Comparison of ENCODE assay signal across 8 mouse cellular contexts in genomic region chr16:55894893-55895650, GRCm38 (mm10). TPM values are rescaled to one million over a fixed set of nuclear protein-coding genes. Genes with fewer than 3 reads are reported as not detected.
A peak's percentile ranks its signal among the peaks of the same experiment; 100 is the strongest.
DNase-seq lines count a peak whose midpoint lies in the region; ATAC-seq and TF ChIP-seq lines count a peak whose summit lies in the region.

TSS of gene Nxpe3 (minus strand) at chr16:55895285.

- H3K27ac ChIP-seq in bone marrow, adult 2 months (ENCODE audit: control insufficient read depth, insufficient read depth, low read depth, low read length, poor library complexity): peak within 1 kb of the TSS; percentile 89
- H3K27ac ChIP-seq in embryonic facial prominence, embryonic 15.5 days (replicated peaks): peak within 1 kb of the TSS; percentile 76
- H3K27ac ChIP-seq in heart, embryonic 10.5 days: peak within 1 kb of the TSS; percentile 89
- peak within 1 kb of the TSS; percentile 89 for H3K27ac ChIP-seq in kidney, embryonic 15.5 days

- peaks cover 5% of the 10 kb centered on the region for H3K4me1 ChIP-seq in bone marrow, adult 2 months (ENCODE audit: control insufficient read depth, insufficient read depth, low read length)
- H3K4me1 ChIP-seq in embryonic facial prominence, embryonic 15.5 days: peaks cover 5% of the 10 kb centered on the region; the same call in 1 of the 2 replicates
- peaks cover 31% of the 10 kb centered on the region for H3K4me1 ChIP-seq in heart, embryonic 10.5 days
- peaks cover 22% of the 10 kb centered on the region for H3K4me1 ChIP-seq in kidney, embryonic 15.5 days

- WGBS in bone marrow, adult 2 months: under 1% methylated on average over 70 of the region's 74 CpGs
- under 1% methylated on average over 74 of the region's 74 CpGs for WGBS in embryonic facial prominence, embryonic 15.5 days
- WGBS in heart, embryonic 10.5 days: under 1% methylated on average over 69 of the region's 74 CpGs
- WGBS in kidney, embryonic 15.5 days: under 1% methylated on average over 74 of the region's 74 CpGs

- H3K9ac ChIP-seq in embryonic facial prominence, embryonic 15.5 days: peak within 1 kb of the TSS; percentile 62
- H3K9ac ChIP-seq in kidney, embryonic 15.5 days: peak within 1 kb of the TSS; percentile 75

- H3K36me3 ChIP-seq in embryonic facial prominence, embryonic 15.5 days: no peaks in the 10 kb centered on the region
- peaks cover 4% of the 10 kb centered on the region; the same call in 1 of the 2 replicates for H3K36me3 ChIP-seq in heart, embryonic 10.5 days
- H3K36me3 ChIP-seq in kidney, embryonic 15.5 days: no peaks in the 10 kb centered on the region

- H3K9me3 ChIP-seq in embryonic facial prominence, embryonic 15.5 days (replicated peaks): no peaks in the 10 kb centered on the region
- no peaks in the 10 kb centered on the region for H3K9me3 ChIP-seq in heart, embryonic 10.5 days
- no peaks in the 10 kb centered on the region for H3K9me3 ChIP-seq in kidney, embryonic 15.5 days (replicated peaks)

- TF ChIP-seq POLR2A in bone marrow, adult 2 months (IDR thresholded peaks at IDR 0.05; ENCODE audit: borderline replicate concordance, control insufficient read depth, low read depth, low read length): peak; percentile 56

- TF ChIP-seq CTCF in bone marrow, adult 2 months (IDR thresholded peaks at IDR 0.05; ENCODE audit: control insufficient read depth, insufficient read depth, low read length): peak; percentile 23; the same call in 1 of the 2 replicates

- peak within 1 kb of the TSS; percentile 91 for H3K4me2 ChIP-seq in embryonic facial prominence, embryonic 15.5 days (replicated peaks)
- peak within 1 kb of the TSS; percentile 90 for H3K4me2 ChIP-seq in kidney, embryonic 15.5 days

- no peaks in the 10 kb centered on the region for H3K27me3 ChIP-seq in embryonic facial prominence, embryonic 15.5 days
- H3K27me3 ChIP-seq in heart, embryonic 10.5 days (ENCODE audit: insufficient read depth, poor library complexity, severe bottlenecking): no peaks in the 10 kb centered on the region
- H3K27me3 ChIP-seq in kidney, embryonic 15.5 days: no peaks in the 10 kb centered on the region

- DNase-seq in A20 (ENCODE audit: low read depth, low spot score): peak; percentile 96
- peak; percentile 96 for DNase-seq in heart, embryonic 10.5 days (ENCODE audit: low spot score)
- peak; percentile 89 for DNase-seq in liver
- DNase-seq in spleen, postnatal 4 days (ENCODE audit: low spot score in 2 of 2): peak; percentile 85 to 92

- peak; percentile 91 for ATAC-seq in embryonic facial prominence, embryonic 15.5 days (ENCODE audit: insufficient number of reproducible peaks, low FRiP score, low TSS enrichment, low read depth)
- ATAC-seq in kidney, embryonic 15.5 days (replicated peaks; ENCODE audit: low FRiP score): peak; percentile 94
- ATAC-seq in monocyte, adult 5-6 weeks (replicated peaks; ENCODE audit: insufficient number of reproducible peaks, low FRiP score, low TSS enrichment, poor library complexity, severe bottlenecking): peak; percentile 90

- peak within 1 kb of the TSS; percentile 74 for H3K4me3 ChIP-seq in bone marrow, adult 2 months (replicated peaks; ENCODE audit: control insufficient read depth, low read depth, low read length)
- H3K4me3 ChIP-seq in embryonic facial prominence, embryonic 15.5 days (replicated peaks): peak within 1 kb of the TSS; percentile 83
- H3K4me3 ChIP-seq in heart, embryonic 10.5 days: peak within 1 kb of the TSS; percentile 83
- peak within 1 kb of the TSS; percentile 86 for H3K4me3 ChIP-seq in kidney, embryonic 15.5 days (replicated peaks)

RNA-seq across cellular contexts. Expression of gene Nxpe3, which starts in this region (rescaled TPM):
- polyA plus RNA-seq in bone marrow, adult 2 months (2011; ENCODE audit: insufficient read depth, insufficient read length, low replicate concordance, missing spikeins): 2.1 and 3.2 TPM in 2 replicates
- 0.67 and 0.70 TPM in 2 replicates for polyA plus RNA-seq in embryonic facial prominence, embryonic 15.5 days (2015; fragmentation: Nextera tagmentation; extraction: Ambion mirVana)
- 0.58 and 0.95 TPM in 2 replicates for polyA plus RNA-seq in heart, embryonic 10.5 days (2016; fragmentation: Nextera tagmentation; extraction: Ambion mirVana)
- 1.6 and 1.9 TPM in 2 replicates for polyA plus RNA-seq in kidney, embryonic 15.5 days (2015; fragmentation: Nextera tagmentation; extraction: Ambion mirVana)
- 1.8 to 3.4 TPM (median 2.6 TPM) in 3 replicates for total RNA-seq in monocyte, adult 5-6 weeks (2017)

Comparison
In these comparisons a context has a peak if more than half of its experiments do, and no peak if none do; other contexts are left out.
1. Peak in every context shown above with its lines: DNase-seq, ATAC-seq, H3K4me3 ChIP-seq and H3K27ac ChIP-seq.
2. Peak in ATAC-seq, H3K4me3 ChIP-seq, H3K27ac ChIP-seq, H3K9ac ChIP-seq and H3K4me2 ChIP-seq in embryonic facial prominence, embryonic 15.5 days; RNA of the gene not detected or under 1 TPM.
3. Peak in DNase-seq, H3K4me3 ChIP-seq and H3K27ac ChIP-seq in heart, embryonic 10.5 days; RNA of the gene not detected or under 1 TPM.